Mouse (Mus musculus): ENCODE results near the gene Gm36079. TPM values are rescaled to one million over a fixed set of nuclear protein-coding genes. Genes with fewer than 3 reads are reported as not detected.
A peak's percentile ranks its signal among the peaks of the same experiment; 100 is the strongest.
"Not testable (repeated sequence)": the region's sequence is repeated elsewhere in the genome, so short reads cannot be mapped to it uniquely, and the experiment has no call there.

The Gm36079 gene
- polyA plus RNA-seq (2014; fragmentation: Nextera tagmentation; extraction: Ambion mirVana) = not detected in 2 replicates

DNA sequence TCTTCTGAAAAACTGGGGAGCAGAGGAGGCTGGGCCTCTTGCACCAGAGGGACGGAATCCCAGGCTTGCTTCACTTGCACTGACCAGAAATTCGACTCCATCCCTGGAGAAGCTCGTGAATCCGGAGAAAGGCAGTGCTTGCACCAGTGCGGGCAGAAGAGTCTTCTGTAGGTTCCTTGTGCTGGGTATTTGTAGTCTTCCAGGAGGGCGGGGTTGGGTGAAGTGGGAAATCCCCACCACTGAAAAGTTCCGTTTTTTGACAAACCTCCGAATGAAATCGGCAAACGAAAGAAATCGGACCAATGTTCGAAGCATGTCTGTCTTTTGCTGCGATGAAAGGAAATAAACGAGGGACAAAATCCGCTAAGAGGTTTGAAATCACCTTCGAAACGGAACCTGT, at the start of gene Gm36079:
TSS of gene Gm36079 (minus strand) at position 101 of the 400 bp plus-strand sequence.
- H3K9ac ChIP-seq (ENCODE audit: low read depth, low read length); H3K27me3 ChIP-seq (replicated peaks; ENCODE audit: control insufficient read depth, insufficient read depth, low read length); H3K27ac ChIP-seq (ENCODE audit: low read depth, low read length); ATAC-seq (replicated peaks; ENCODE audit: low FRiP score); DNase-seq (ENCODE audit: low spot score); H3K9me3 ChIP-seq (ENCODE audit: control insufficient read depth, low read length); H3K4me1 ChIP-seq (replicated peaks; ENCODE audit: control insufficient read depth, insufficient read depth, low read length); H3K36me3 ChIP-seq (ENCODE audit: control insufficient read depth, insufficient read depth, low read length); H3K4me2 ChIP-seq; H3K4me3 ChIP-seq (ENCODE audit: low read depth, low read length): not testable (repeated sequence)
- 0% methylated on average over 1 of the region's 17 CpGs for WGBS

GRCm38 (mm10) chr13:120070878-120071277, 44.1 kb upstream of the Gm36079 start:
- not testable (repeated sequence) for DNase-seq (ENCODE audit: low spot score); H3K4me1 ChIP-seq (replicated peaks; ENCODE audit: control insufficient read depth, insufficient read depth, low read length); H3K9me3 ChIP-seq (ENCODE audit: control insufficient read depth, low read length); H3K27ac ChIP-seq (ENCODE audit: low read depth, low read length); H3K36me3 ChIP-seq (ENCODE audit: control insufficient read depth, insufficient read depth, low read length); H3K4me3 ChIP-seq (ENCODE audit: low read depth, low read length); ATAC-seq (replicated peaks; ENCODE audit: low FRiP score); H3K9ac ChIP-seq (ENCODE audit: low read depth, low read length); H3K27me3 ChIP-seq (replicated peaks; ENCODE audit: control insufficient read depth, insufficient read depth, low read length); H3K4me2 ChIP-seq
- no CpG with 5 or more reads among the region's 13 CpGs for WGBS

- not testable (repeated sequence) for DNase-seq (ENCODE audit: low spot score); H3K4me2 ChIP-seq; H3K27ac ChIP-seq (ENCODE audit: low read depth, low read length); H3K9ac ChIP-seq (ENCODE audit: low read depth, low read length); H3K4me1 ChIP-seq (replicated peaks; ENCODE audit: control insufficient read depth, insufficient read depth, low read length); H3K27me3 ChIP-seq (replicated peaks; ENCODE audit: control insufficient read depth, insufficient read depth, low read length); H3K36me3 ChIP-seq (ENCODE audit: control insufficient read depth, insufficient read depth, low read length); H3K9me3 ChIP-seq (ENCODE audit: control insufficient read depth, low read length); H3K4me3 ChIP-seq (ENCODE audit: low read depth, low read length)
- ATAC-seq (replicated peaks; ENCODE audit: low FRiP score) = peak; percentile 31; the same call in 1 of the 2 replicates
- no CpG with 5 or more reads among the region's 12 CpGs for WGBS
These were observed 43.3 kb upstream of the Gm36079 start for GRCm38 (mm10) chr13:120070012-120070598.

- not testable (repeated sequence) for H3K4me1 ChIP-seq (replicated peaks; ENCODE audit: control insufficient read depth, insufficient read depth, low read length); H3K9me3 ChIP-seq (ENCODE audit: control insufficient read depth, low read length); H3K27ac ChIP-seq (ENCODE audit: low read depth, low read length); DNase-seq (ENCODE audit: low spot score); H3K9ac ChIP-seq (ENCODE audit: low read depth, low read length); H3K27me3 ChIP-seq (replicated peaks; ENCODE audit: control insufficient read depth, insufficient read depth, low read length); H3K4me3 ChIP-seq (ENCODE audit: low read depth, low read length); H3K36me3 ChIP-seq (ENCODE audit: control insufficient read depth, insufficient read depth, low read length); H3K4me2 ChIP-seq
- no CpG with 5 or more reads among the region's 22 CpGs for WGBS
- peak; percentile 61 for ATAC-seq (replicated peaks; ENCODE audit: low FRiP score)
These were observed 36.8 kb upstream of the Gm36079 start for GRCm38 (mm10) chr13:120063439-120064089.

DNA sequence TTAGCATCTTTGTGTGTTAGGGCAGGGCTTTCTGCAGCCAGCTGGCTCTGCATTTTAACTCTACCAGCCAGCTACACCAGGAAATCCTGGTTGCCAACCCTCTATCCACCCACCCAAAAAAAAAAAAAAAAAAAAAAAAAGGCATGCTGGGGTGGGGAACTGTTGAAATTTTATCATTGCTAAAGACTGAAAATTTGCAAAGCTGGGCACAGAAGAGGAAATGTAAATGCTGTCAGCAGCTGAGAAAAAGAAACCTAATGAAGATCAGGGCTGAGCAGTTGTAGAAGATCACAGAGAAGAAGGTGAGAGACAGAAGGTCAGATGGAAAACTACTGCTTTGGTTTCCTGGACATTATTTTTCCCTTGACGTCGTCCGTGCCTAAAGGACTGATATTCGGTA, 36.1 kb upstream of the Gm36079 start:
- H3K36me3 ChIP-seq (ENCODE audit: control insufficient read depth, insufficient read depth, low read length); H3K4me3 ChIP-seq (ENCODE audit: low read depth, low read length); H3K9ac ChIP-seq (ENCODE audit: low read depth, low read length); H3K27ac ChIP-seq (ENCODE audit: low read depth, low read length); H3K27me3 ChIP-seq (replicated peaks; ENCODE audit: control insufficient read depth, insufficient read depth, low read length); H3K4me2 ChIP-seq; DNase-seq (ENCODE audit: low spot score); ATAC-seq (replicated peaks; ENCODE audit: low FRiP score); H3K4me1 ChIP-seq (replicated peaks; ENCODE audit: control insufficient read depth, insufficient read depth, low read length); H3K9me3 ChIP-seq (ENCODE audit: control insufficient read depth, low read length): not testable (repeated sequence)
- WGBS = no CpG with 5 or more reads among the region's 4 CpGs

- H3K4me3 ChIP-seq (ENCODE audit: low read depth, low read length); H3K36me3 ChIP-seq (ENCODE audit: control insufficient read depth, insufficient read depth, low read length); H3K4me1 ChIP-seq (replicated peaks; ENCODE audit: control insufficient read depth, insufficient read depth, low read length); H3K4me2 ChIP-seq; H3K27ac ChIP-seq (ENCODE audit: low read depth, low read length); ATAC-seq (replicated peaks; ENCODE audit: low FRiP score); H3K27me3 ChIP-seq (replicated peaks; ENCODE audit: control insufficient read depth, insufficient read depth, low read length); H3K9me3 ChIP-seq (ENCODE audit: control insufficient read depth, low read length); H3K9ac ChIP-seq (ENCODE audit: low read depth, low read length); DNase-seq (ENCODE audit: low spot score): not testable (repeated sequence)
These were observed 25.3 kb upstream of the Gm36079 start, which contains the start of gene Gm21188 for GRCm38 (mm10) chr13:120052085-120052484. Gm21188 (minus strand) TSS chr13:120052194.

DNA sequence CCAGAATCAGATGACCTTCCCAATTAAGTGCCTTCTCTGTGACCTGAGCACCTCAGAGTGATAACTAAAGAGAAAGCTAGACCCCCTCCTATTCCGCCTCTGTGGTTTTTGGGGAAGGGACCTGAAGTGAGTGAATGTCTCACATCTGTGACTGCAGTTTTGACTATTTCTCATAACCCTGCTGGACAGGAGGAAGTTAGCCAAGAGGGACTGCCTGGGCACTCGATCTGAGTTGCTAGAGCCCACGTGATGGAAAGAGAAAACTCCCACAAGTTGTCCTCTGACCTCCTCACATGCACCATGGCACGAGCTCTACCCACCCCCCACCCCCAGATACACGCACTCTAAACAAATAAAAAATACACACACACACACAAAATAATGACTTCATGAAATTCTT, 21.8 kb upstream of the Gm36079 start:
- ATAC-seq (replicated peaks; ENCODE audit: low FRiP score) = not testable (repeated sequence)

GRCm38 (mm10) chr13:120048186-120048585, 21.4 kb upstream of the Gm36079 start:
- not testable (repeated sequence) for H3K27me3 ChIP-seq (replicated peaks; ENCODE audit: control insufficient read depth, insufficient read depth, low read length); H3K4me2 ChIP-seq; H3K4me3 ChIP-seq (ENCODE audit: low read depth, low read length); H3K36me3 ChIP-seq (ENCODE audit: control insufficient read depth, insufficient read depth, low read length); H3K27ac ChIP-seq (ENCODE audit: low read depth, low read length); H3K4me1 ChIP-seq (replicated peaks; ENCODE audit: control insufficient read depth, insufficient read depth, low read length); DNase-seq (ENCODE audit: low spot score); ATAC-seq (replicated peaks; ENCODE audit: low FRiP score); H3K9me3 ChIP-seq (ENCODE audit: control insufficient read depth, low read length); H3K9ac ChIP-seq (ENCODE audit: low read depth, low read length)
- no CpG with 5 or more reads among the region's 2 CpGs for WGBS

More for the DNA sequence above, 21.8 kb upstream of the Gm36079 start:
- H3K4me3 ChIP-seq (ENCODE audit: low read depth, low read length); DNase-seq (ENCODE audit: low spot score); H3K36me3 ChIP-seq (ENCODE audit: control insufficient read depth, insufficient read depth, low read length); H3K27me3 ChIP-seq (replicated peaks; ENCODE audit: control insufficient read depth, insufficient read depth, low read length); H3K9ac ChIP-seq (ENCODE audit: low read depth, low read length); H3K9me3 ChIP-seq (ENCODE audit: control insufficient read depth, low read length); H3K27ac ChIP-seq (ENCODE audit: low read depth, low read length); H3K4me2 ChIP-seq; H3K4me1 ChIP-seq (replicated peaks; ENCODE audit: control insufficient read depth, insufficient read depth, low read length): not testable (repeated sequence)
- no CpG with 5 or more reads among the region's 5 CpGs for WGBS
